Mouse (Mus musculus) heart, postnatal 0 days (tissue): ENCODE measurements around the gene Hist2h3c1.

Experiments
- CTCF ChIP-seq: IDR thresholded peaks from 2 replicates; pipeline ENCODE4 v1.5.1; 2016; ENCODE audit warnings: antibody characterized with exemption, control low read depth, low read depth
- EP300 ChIP-seq: IDR thresholded peaks from 2 replicates; pipeline ENCODE4 v1.6.1; 2016; ENCODE audit warnings: antibody characterized with exemption, low read depth

DNA sequence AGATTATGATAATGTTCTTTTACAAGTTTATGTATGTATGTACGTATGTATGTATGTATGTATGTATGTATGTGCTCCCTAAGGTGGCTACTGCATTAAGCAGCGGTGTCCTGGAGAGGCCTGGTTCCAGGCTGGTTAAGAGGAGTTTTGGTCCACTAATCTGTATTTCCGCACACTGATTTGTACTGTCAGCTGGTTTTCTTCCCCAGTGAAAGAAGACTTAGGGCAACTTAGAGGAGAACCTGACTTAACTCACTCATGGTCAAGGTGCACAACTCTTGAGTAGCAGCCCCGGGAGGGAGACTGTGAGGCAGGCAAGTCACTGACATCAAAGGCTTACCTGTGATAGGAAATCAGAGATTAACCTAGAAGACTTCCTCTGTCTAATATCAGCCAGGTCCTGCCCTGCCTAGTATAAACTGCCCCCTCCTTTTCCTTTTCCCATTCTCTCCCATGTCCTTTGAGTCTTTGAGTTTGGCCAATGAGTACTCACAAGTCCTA is 9.6 kb upstream of the Hist2h3c1 start:
- TF ChIP-seq CTCF: no peak
- TF ChIP-seq EP300: no peak
